Mouse (Mus musculus) CH12.LX (cell line): ENCODE data around the gene Scin. TPM values are rescaled to one million over a fixed set of nuclear protein-coding genes. Genes with fewer than 3 reads are reported as not detected.

ENCODE experiments used
- DNase-seq: peaks from one replicate; pipeline ENCODE4 v3.0.0-alpha.2; 2013; ENCODE audit errors: extremely low read depth
- H3K27ac ChIP-seq: 2 replicates; pipeline ENCODE4 v1.5.1; 2012; ENCODE audit warnings: low read depth, mild to moderate bottlenecking, control low read depth, moderate library complexity; ENCODE audit not compliant: insufficient read depth
- H3K27me3 ChIP-seq: replicated peaks from 2 replicates; pipeline ENCODE3; 2012; ENCODE audit warnings: inconsistent platforms
- H3K36me3 ChIP-seq, 2 experiments: replicated peaks in 1 of 2; 2 replicates each; pipeline versions ENCODE3 to v1.6.1; 2012; ENCODE audit warnings: inconsistent platforms in 1 of 2, low read length in 1 of 2, mild to moderate bottlenecking in 1 of 2, mixed read lengths in 1 of 2, moderate library complexity in 1 of 2; ENCODE audit not compliant: control insufficient read depth in 1 of 2, insufficient read depth in 1 of 2
- H3K4me1 ChIP-seq, 2 experiments: 2 replicates each; pipeline ENCODE4 v1.6.1; 2012; ENCODE audit warnings: inconsistent platforms in 1 of 2, moderate library complexity in 1 of 2; ENCODE audit not compliant: insufficient read depth in 2 of 2, control insufficient read depth in 1 of 2
- H3K4me2 ChIP-seq: 2 replicates; pipeline ENCODE4 v1.6.1; 2012; ENCODE audit warnings: low read depth, mild to moderate bottlenecking, control low read depth; ENCODE audit not compliant: poor library complexity, insufficient read depth, severe bottlenecking
- H3K4me3 ChIP-seq, 3 experiments: fragments of 150-350 bp in 1 of 3; sonication (generic) in 1 of 3; replicated peaks in 1 of 3; 2 replicates each; pipeline versions ENCODE3 to v1.5.1; 2011 to 2012; ENCODE audit warnings: low read depth in 2 of 3, low read length in 2 of 3, mild to moderate bottlenecking in 2 of 3, moderate library complexity in 2 of 3, control low read depth in 1 of 3, improper control_type of control experiment in 1 of 3, inconsistent platforms in 1 of 3, mixed read lengths in 1 of 3; ENCODE audit not compliant: poor library complexity in 1 of 3
- H3K79me2 ChIP-seq: replicated peaks from 2 replicates; pipeline ENCODE4 v1.6.1; 2012; ENCODE audit warnings: mild to moderate bottlenecking, moderate library complexity; ENCODE audit not compliant: control insufficient read depth, poor library complexity, insufficient read depth, severe bottlenecking; ENCODE audit errors: extremely low read depth
- H3K9ac ChIP-seq: 2 replicates; pipeline ENCODE4 v1.6.1; 2012; ENCODE audit warnings: low read depth, mild to moderate bottlenecking, control low read depth, moderate library complexity; ENCODE audit not compliant: insufficient read depth
- H3K9me3 ChIP-seq: replicated peaks from 2 replicates; pipeline ENCODE3; 2012; ENCODE audit warnings: low read length, inconsistent platforms, mixed read lengths
- CTCF ChIP-seq, 2 experiments: IDR thresholded peaks in 1 of 2; conservative IDR thresholded peaks in 1 of 2; 2 replicates each; pipeline ENCODE4 v1.5.1; 2011 to 2012; ENCODE audit warnings: low read depth in 2 of 2, low read length in 2 of 2, improper control_type of control experiment in 1 of 2, inconsistent platforms in 1 of 2, mild to moderate bottlenecking in 1 of 2, moderate library complexity in 1 of 2
- E2F4 ChIP-seq: IDR thresholded peaks from 2 replicates; pipeline ENCODE4 v1.6.1; 2011; ENCODE audit warnings: low read depth, low read length, improper control_type of control experiment; ENCODE audit not compliant: insufficient replicate concordance
- ELF1 ChIP-seq: IDR thresholded peaks from 2 replicates; pipeline ENCODE4 v1.6.1; 2014; ENCODE audit warnings: low read depth, mild to moderate bottlenecking, inconsistent platforms, low read length, improper control_type of control experiment
- GABPA ChIP-seq: IDR thresholded peaks from 2 replicates; pipeline ENCODE4 v1.6.1; 2012; ENCODE audit warnings: low read depth, low read length, improper control_type of control experiment, inconsistent platforms; ENCODE audit not compliant: insufficient replicate concordance
- HCFC1 ChIP-seq: IDR thresholded peaks from 2 replicates; pipeline ENCODE4 v1.6.1; 2012; ENCODE audit warnings: low read depth, mild to moderate bottlenecking, inconsistent platforms, low read length, improper control_type of control experiment
- JUN ChIP-seq: IDR thresholded peaks from 2 replicates; pipeline ENCODE4 v1.6.1; 2011; ENCODE audit warnings: low read depth, mild to moderate bottlenecking, low read length, improper control_type of control experiment, moderate library complexity; ENCODE audit not compliant: insufficient read depth
- JUND ChIP-seq: conservative IDR thresholded peaks from 2 replicates; pipeline ENCODE4 v1.6.1; 2011; ENCODE audit warnings: low read depth, low read length, improper control_type of control experiment
- MAFK ChIP-seq: IDR thresholded peaks from 2 replicates; pipeline ENCODE4 v1.6.1; 2011; ENCODE audit warnings: low read length, improper control_type of control experiment; ENCODE audit not compliant: insufficient replicate concordance
- MAX ChIP-seq: IDR thresholded peaks from 2 replicates; pipeline ENCODE4 v1.6.1; 2011; ENCODE audit warnings: low read length, improper control_type of control experiment
- MEF2A ChIP-seq: IDR thresholded peaks from 2 replicates; pipeline ENCODE4 v1.6.1; 2014; ENCODE audit warnings: low read depth, mild to moderate bottlenecking, inconsistent platforms, low read length, improper control_type of control experiment, borderline replicate concordance
- MXI1 ChIP-seq: IDR thresholded peaks from 2 replicates; pipeline ENCODE4 v1.6.1; 2011; ENCODE audit warnings: mild to moderate bottlenecking, low read depth, low read length, improper control_type of control experiment
- MYC ChIP-seq: IDR thresholded peaks from 2 replicates; pipeline ENCODE4 v1.6.1; 2011; ENCODE audit warnings: low read depth, mild to moderate bottlenecking, improper control_type of control experiment, low read length
- NELFE ChIP-seq: IDR thresholded peaks from 2 replicates; pipeline ENCODE4 v1.6.1; 2011; ENCODE audit warnings: low read depth, low read length, improper control_type of control experiment
- NRF1 ChIP-seq: IDR thresholded peaks from 2 replicates; pipeline ENCODE4 v1.6.1; 2014; ENCODE audit warnings: low read depth, mild to moderate bottlenecking, inconsistent platforms, low read length, improper control_type of control experiment, moderate library complexity
- POLR2A ChIP-seq: IDR thresholded peaks from 2 replicates; pipeline ENCODE4 v1.6.1; 2011; ENCODE audit warnings: low read depth, mild to moderate bottlenecking, improper control_type of control experiment, low read length
- RAD21 ChIP-seq: IDR thresholded peaks from 2 replicates; pipeline ENCODE4 v1.6.1; 2011; ENCODE audit warnings: low read depth, mild to moderate bottlenecking, low read length, improper control_type of control experiment, moderate library complexity
- RCOR1 ChIP-seq: conservative IDR thresholded peaks from 2 replicates; pipeline ENCODE4 v1.6.1; 2012; ENCODE audit warnings: low read depth, mild to moderate bottlenecking, inconsistent platforms, low read length, improper control_type of control experiment
- SIN3A ChIP-seq: IDR thresholded peaks from 2 replicates; pipeline ENCODE4 v1.6.1; 2012; ENCODE audit warnings: low read length, improper control_type of control experiment, inconsistent platforms
- SMC3 ChIP-seq: IDR thresholded peaks from 2 replicates; pipeline ENCODE4 v1.6.1; 2011; ENCODE audit warnings: low read depth, low read length, improper control_type of control experiment
- TBP ChIP-seq: conservative IDR thresholded peaks from 2 replicates; pipeline ENCODE4 v1.6.1; 2011; ENCODE audit warnings: low read depth, low read length, improper control_type of control experiment
- TCF12 ChIP-seq: IDR thresholded peaks from 2 replicates; pipeline ENCODE4 v1.6.1; 2014; ENCODE audit warnings: low read depth, mild to moderate bottlenecking, inconsistent platforms, low read length, improper control_type of control experiment
- UBTF ChIP-seq: IDR thresholded peaks from 2 replicates; pipeline ENCODE4 v1.6.1; 2012; ENCODE audit warnings: low read depth, mild to moderate bottlenecking, inconsistent platforms, low read length, improper control_type of control experiment, moderate library complexity
- USF1 ChIP-seq: IDR thresholded peaks from 2 replicates; pipeline ENCODE4 v1.6.1; 2014; ENCODE audit warnings: low read depth, mild to moderate bottlenecking, inconsistent platforms, low read length, improper control_type of control experiment
- ZC3H11A ChIP-seq: IDR thresholded peaks from 2 replicates; pipeline ENCODE4 v1.6.1; 2012; ENCODE audit warnings: low read depth, mild to moderate bottlenecking, inconsistent platforms, low read length, improper control_type of control experiment
- ZNF384 ChIP-seq: IDR thresholded peaks from 2 replicates; pipeline ENCODE4 v1.6.1; 2012; ENCODE audit warnings: low read depth, low read length, improper control_type of control experiment, inconsistent platforms
- dilution Hi-C: fragments of 300-500 bp; cut with MboI; formaldehyde crosslinking; loops from 2 replicates; pipeline ENCODE4 v1.14.3; 2020; ENCODE audit warnings: low sequenced_read_pairs; ENCODE audit not compliant: extremely low pct_unique_long_range_greater_than_20kb, extremely low pct_ligation_motif_present
- in situ Hi-C: fragments of 300-500 bp; cut with MboI; formaldehyde crosslinking; loops from 3 replicates; pipeline ENCODE4 v1.14.3; 2019; ENCODE audit warnings: low sequenced_read_pairs, low pct_ligation_motif_present, low pct_unique_long_range_greater_than_20kb, mixed read lengths
- polyA plus RNA-seq: library from polyadenylated mRNA; unstranded; fragments of >175 nt; gene quantifications from 2 replicates; pipeline ENCODE4 v1.2.1, GENCODE M21; 2012; ENCODE audit warnings: low read depth; ENCODE audit not compliant: insufficient read length
- total RNA-seq, 2 experiments: library from RNA; depleted of rRNA; stranded (reverse); fragments of 300-350 nt in 1 of 2; fragments of >200 nt in 1 of 2; gene quantifications; 2 replicates each; pipeline ENCODE4 v1.2.3; 2012 to 2014

Gene Scin
- total and polyA plus RNA-seq, 3 experiments, result not detected

DNA sequence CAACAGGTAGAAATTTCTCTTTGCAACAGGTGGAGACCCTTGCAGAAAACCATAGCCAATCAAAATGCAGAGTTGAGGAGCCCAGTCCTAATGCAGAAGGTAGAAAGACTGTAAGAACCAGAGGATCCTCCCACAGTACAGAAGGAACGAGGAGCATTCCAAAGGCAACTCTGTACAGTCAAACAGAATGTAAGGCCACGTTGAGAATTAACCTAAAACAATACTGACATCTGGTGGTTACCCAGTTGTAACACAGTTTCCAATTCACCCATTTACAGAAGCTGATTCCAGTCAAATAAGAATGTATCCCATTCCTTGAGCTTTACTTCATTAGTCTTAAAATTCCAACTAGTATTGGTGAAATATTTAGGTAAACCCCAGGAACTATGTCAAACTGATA lies 30.6 kb upstream of the Scin start:
- Histone ChIP-seq H3K4me1 (peaks cover 0 to 3% of the 10 kb centered on the region in 2 experiments; a peak in 1 of 4 replicates), H3K27me3 (no peaks in the 10 kb centered on the region), H3K9me3 (no peaks in the 10 kb centered on the region), H3K79me2 (no peaks in the 10 kb centered on the region), H3K9ac (no peak overlapping the region), H3K27ac (no peak overlapping the region), H3K4me3 (no peak overlapping the region), H3K4me2 (no peak overlapping the region), H3K36me3 (no peaks in the 10 kb centered on the region)
- dilution Hi-C loops, result no loop called here
- in situ Hi-C loops, result loop anchor here (5.0 to 25.0 kb wide), 2 partner anchors 87 to 652 kb away; no protein-coding TSS in a partner anchor
- peak; percentile 96 for TF ChIP-seq SMC3
- 0 out of 2 replicates have a peak, but pooled peaks have one; percentile 13 for TF ChIP-seq MAFK
- TF ChIP-seq RAD21, result peak; percentile 95
- TF ChIP-seq NELFE, result no peak; the same call in 1 of the 2 replicates
- no peak for TF ChIP-seq POLR2A
- peak; percentile 82 for TF ChIP-seq ZC3H11A
- TF ChIP-seq USF1, result no peak
- peak; percentile 55 to 89 for TF ChIP-seq CTCF (conservative IDR thresholded peaks at IDR 0.05 in 1 of 2, IDR thresholded peaks at IDR 0.05 in 1 of 2; ENCODE audit: low read depth in 2 of 2, low read length in 2 of 2)
- 0 out of 2 replicates have a peak, but pooled peaks have one; percentile 21 for TF ChIP-seq SIN3A
- TF ChIP-seq UBTF, result no peak
- no peak for TF ChIP-seq ELF1
- TF ChIP-seq MXI1, result peak; percentile 37; the same call in 1 of the 2 replicates
- TF ChIP-seq MYC, result peak; percentile 57; the same call in 1 of the 2 replicates
- no peak for TF ChIP-seq JUN
- TF ChIP-seq TBP, result no peak
- TF ChIP-seq MAX, result peak; percentile 18; the same call in 1 of the 2 replicates
- peak; percentile 42; the same call in 1 of the 2 replicates for TF ChIP-seq JUND
- TF ChIP-seq, all 38 proteins: peak for 10
- peak; percentile 38 for DNase-seq

DNA sequence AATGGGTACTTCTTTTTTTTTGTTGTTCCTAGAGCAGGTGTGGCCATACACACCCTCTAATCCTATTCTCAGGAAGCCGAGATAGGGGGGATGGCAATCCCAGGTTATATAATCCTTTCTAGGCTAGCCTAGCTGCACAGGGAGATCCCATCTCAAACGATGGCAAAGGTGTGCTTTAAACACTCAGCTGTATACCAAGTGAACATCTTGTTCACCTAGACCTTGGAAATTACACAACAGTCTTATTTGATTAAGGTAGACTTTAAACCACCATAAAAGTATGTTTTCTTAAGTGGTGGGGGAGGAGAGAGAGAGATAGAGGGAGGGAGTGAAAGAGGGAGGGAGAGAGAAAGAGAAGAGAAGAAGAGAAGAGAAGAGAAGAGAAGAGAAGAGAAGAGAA lies 26.7 kb upstream of the Scin start:
- no peak for DNase-seq
- Histone ChIP-seq H3K9ac (no peak overlapping the region), H3K27ac (no peak overlapping the region), H3K27me3 (no peaks in the 10 kb centered on the region), H3K36me3 (no peaks in the 10 kb centered on the region), H3K9me3 (no peaks in the 10 kb centered on the region), H3K4me1 (no peaks in the 10 kb centered on the region), H3K4me2 (no peak overlapping the region), H3K79me2 (no peaks in the 10 kb centered on the region), H3K4me3 (no peak overlapping the region)
- in situ Hi-C loops (loop anchor here (5.0 to 25.0 kb wide), 2 partner anchors 83 to 648 kb away; no protein-coding TSS in a partner anchor), dilution Hi-C loops (no loop called here)
- no peak for TF ChIP-seq TCF12
- no peak for TF ChIP-seq MEF2A
- no peak for TF ChIP-seq NRF1
- no peak for TF ChIP-seq HCFC1
- no peak for TF ChIP-seq ZNF384
- TF ChIP-seq MAX, result no peak
- no peak for TF ChIP-seq RCOR1
- no peak for TF ChIP-seq ELF1
- TF ChIP-seq E2F4, result no peak
- no peak for TF ChIP-seq GABPA
